Mouse (Mus musculus) bone marrow macrophage, adult 2 months (primary cell): Measurements from ENCODE around the gene Fkbp5.

ENCODE experiments used
- CTCF ChIP-seq: IDR thresholded peaks from 2 replicates; pipeline ENCODE4 v1.5.1; 2012; ENCODE audit warnings: low read depth, mild to moderate bottlenecking, low read length, moderate library complexity
- POLR2A ChIP-seq: IDR thresholded peaks from 2 replicates; pipeline ENCODE4 v1.6.1; 2012; ENCODE audit warnings: mild to moderate bottlenecking, low read depth, low read length, borderline replicate concordance

DNA sequence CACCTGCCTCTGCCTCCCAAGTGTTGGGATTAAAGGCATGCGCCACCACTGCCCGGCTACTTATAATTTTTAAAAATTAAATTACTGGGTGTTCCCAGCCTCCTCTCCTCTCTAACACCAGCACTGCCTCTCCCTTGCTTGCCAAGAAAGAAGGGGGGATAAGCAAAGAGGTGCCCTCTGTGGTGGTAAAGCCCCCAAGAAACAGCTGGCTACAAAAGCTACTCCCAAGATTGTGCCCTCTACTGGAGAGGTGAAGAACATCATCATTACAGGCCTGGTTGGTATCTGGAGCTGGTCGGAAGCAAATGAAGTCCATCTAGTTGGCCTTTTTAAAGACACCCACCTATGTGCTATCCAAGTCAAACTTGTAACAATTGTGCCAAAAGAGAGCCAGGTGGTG lies 2.5 kb upstream of the Fkbp5 start:
- TF ChIP-seq CTCF (peak; percentile 72), POLR2A (no peak)
